Mouse (Mus musculus) MEL (cell line): ENCODE data around the gene Elf3. TPM values are rescaled to one million over a fixed set of nuclear protein-coding genes. Genes with fewer than 3 reads are reported as not detected.

Experiments used
- DNase-seq: peaks from one replicate; pipeline ENCODE4 v3.0.0; 2011; ENCODE audit warnings: low read depth, low spot score
- H3K27ac ChIP-seq: 2 replicates; pipeline ENCODE4 v1.5.1; 2012; ENCODE audit warnings: low read depth, mild to moderate bottlenecking, control low read depth, low read length, moderate library complexity; ENCODE audit not compliant: control insufficient read depth
- H3K27me3 ChIP-seq, 2 experiments: fragments of 150-350 bp in 1 of 2; sonication (generic) in 1 of 2; 2 replicates each; pipeline ENCODE4 v1.6.1; 2012; ENCODE audit warnings: low read length in 2 of 2, mild to moderate bottlenecking in 2 of 2, improper control_type of control experiment in 1 of 2, moderate library complexity in 1 of 2; ENCODE audit not compliant: insufficient read depth in 2 of 2, control insufficient read depth in 1 of 2
- H3K36me3 ChIP-seq, 2 experiments: 2 replicates each; pipeline ENCODE4 v1.6.1; 2012 to 2014; ENCODE audit warnings: low read length in 2 of 2, improper control_type of control experiment in 1 of 2, inconsistent platforms in 1 of 2, mild to moderate bottlenecking in 1 of 2; ENCODE audit not compliant: insufficient read depth in 2 of 2, control insufficient read depth in 1 of 2
- H3K4me1 ChIP-seq, 2 experiments: fragments of 150-350 bp in 1 of 2; sonication (generic) in 1 of 2; 2 replicates each; pipeline ENCODE4 v1.6.1; 2012; ENCODE audit warnings: low read length in 2 of 2, improper control_type of control experiment in 1 of 2, mild to moderate bottlenecking in 1 of 2; ENCODE audit not compliant: insufficient read depth in 2 of 2, control insufficient read depth in 1 of 2
- H3K4me3 ChIP-seq, 2 experiments: fragments of 150-350 bp in 1 of 2; sonication (generic) in 1 of 2; 2 replicates each; pipeline ENCODE4 v1.5.1; 2012; ENCODE audit warnings: low read depth in 2 of 2, low read length in 2 of 2, mild to moderate bottlenecking in 2 of 2, moderate library complexity in 2 of 2, control low read depth in 1 of 2, improper control_type of control experiment in 1 of 2; ENCODE audit not compliant: control insufficient read depth in 1 of 2, insufficient read depth in 1 of 2
- H3K79me2 ChIP-seq: 2 replicates; pipeline ENCODE4 v1.6.1; 2012; ENCODE audit warnings: mild to moderate bottlenecking, low read length, moderate library complexity; ENCODE audit not compliant: control insufficient read depth, poor library complexity, insufficient read depth
- H3K9ac ChIP-seq: 2 replicates; pipeline ENCODE4 v1.6.1; 2012; ENCODE audit warnings: low read depth, mild to moderate bottlenecking, control low read depth, low read length, moderate library complexity; ENCODE audit not compliant: control insufficient read depth, poor library complexity, severe bottlenecking
- H3K9me3 ChIP-seq: fragments of 150-350 bp; sonication (generic); replicated peaks from 2 replicates; pipeline ENCODE4 v1.6.1; 2012; ENCODE audit warnings: mild to moderate bottlenecking, low read length, improper control_type of control experiment, moderate library complexity; ENCODE audit not compliant: insufficient read depth
- CHD2 ChIP-seq: IDR thresholded peaks from 2 replicates; pipeline ENCODE4 v1.6.1; 2011; ENCODE audit warnings: low read length, improper control_type of control experiment
- E2F4 ChIP-seq: IDR thresholded peaks from 2 replicates; pipeline ENCODE4 v1.6.1; 2011; ENCODE audit warnings: low read depth, low read length, improper control_type of control experiment, borderline replicate concordance
- JUND ChIP-seq: IDR thresholded peaks from 2 replicates; pipeline ENCODE4 v1.6.1; 2011; ENCODE audit warnings: low read depth, mild to moderate bottlenecking, improper control_type of control experiment, low read length
- KAT2A ChIP-seq: conservative IDR thresholded peaks from 2 replicates; pipeline ENCODE4 v1.6.1; 2012; ENCODE audit warnings: low read depth, low read length, improper control_type of control experiment, inconsistent platforms
- MYC ChIP-seq: IDR thresholded peaks from 2 replicates; pipeline ENCODE4 v1.6.1; 2011; ENCODE audit warnings: low read depth, mild to moderate bottlenecking, low read length, improper control_type of control experiment, moderate library complexity
- NELFE ChIP-seq: IDR thresholded peaks from 2 replicates; pipeline ENCODE4 v1.6.1; 2011; ENCODE audit warnings: low read depth, low read length, improper control_type of control experiment
- POLR2A ChIP-seq, 2 experiments: IDR thresholded peaks; 2 replicates each; pipeline ENCODE4 v1.6.1; 2011 to 2012; ENCODE audit warnings: low read length in 2 of 2, mild to moderate bottlenecking in 2 of 2, control low read depth in 1 of 2, improper control_type of control experiment in 1 of 2, low read depth in 1 of 2, moderate library complexity in 1 of 2; ENCODE audit not compliant: control insufficient read depth in 1 of 2, insufficient read depth in 1 of 2, poor library complexity in 1 of 2
- SMC3 ChIP-seq: IDR thresholded peaks from 2 replicates; pipeline ENCODE4 v1.6.1; 2011; ENCODE audit warnings: low read depth, low read length, improper control_type of control experiment
- TBP ChIP-seq: IDR thresholded peaks from 2 replicates; pipeline ENCODE4 v1.8.0; 2011; ENCODE audit warnings: low read depth, low read length, improper control_type of control experiment
- UBTF ChIP-seq: IDR thresholded peaks from 2 replicates; pipeline ENCODE4 v1.6.1; 2012; ENCODE audit warnings: low read depth, mild to moderate bottlenecking, inconsistent platforms, low read length, improper control_type of control experiment, moderate library complexity, borderline replicate concordance; ENCODE audit not compliant: insufficient read depth
- USF1 ChIP-seq: IDR thresholded peaks from 2 replicates; pipeline ENCODE4 v1.6.1; 2014; ENCODE audit warnings: low read depth, mild to moderate bottlenecking, inconsistent platforms, low read length, improper control_type of control experiment, moderate library complexity
- ZKSCAN1 ChIP-seq: IDR thresholded peaks from 2 replicates; pipeline ENCODE4 v1.6.1; 2012; ENCODE audit warnings: low read depth, mild to moderate bottlenecking, inconsistent platforms, low read length, improper control_type of control experiment, moderate library complexity
- polyA plus RNA-seq, 2 experiments: library from polyadenylated mRNA; stranded (reverse) in 1 of 2; unstranded in 1 of 2; fragments of >175 nt in 1 of 2; fragments of >200 nt in 1 of 2; gene quantifications; 2 replicates each; pipeline versions ENCODE4 v1.2.1 to v1.2.4; 2012; ENCODE audit warnings: low replicate concordance in 2 of 2, low read depth in 1 of 2; ENCODE audit not compliant: insufficient read length in 2 of 2, insufficient read depth in 1 of 2, missing spikeins in 1 of 2
- total RNA-seq: library from RNA; depleted of rRNA; stranded (reverse); fragments of 300-350 nt; gene quantifications from 2 replicates; pipeline ENCODE4 v1.2.3, GENCODE M21; 2012

Gene Elf3
- total and polyA plus RNA-seq, 3 experiments = not detected

- H3K4me1 ChIP-seq = peaks cover 0 to 4% of the 10 kb centered on the region in 2 experiments; a peak in 1 of 4 replicates
- no peak overlapping the region for H3K9ac ChIP-seq
- no peak for DNase-seq
- H3K27ac ChIP-seq = no peak overlapping the region
- no peaks in the 10 kb centered on the region for H3K27me3 ChIP-seq
- H3K4me3 ChIP-seq = no peak overlapping the region
- H3K9me3 ChIP-seq = no peaks in the 10 kb centered on the region
- no peaks in the 10 kb centered on the region for H3K36me3 ChIP-seq
- H3K79me2 ChIP-seq = no peaks in the 10 kb centered on the region; the same call in 1 of the 2 replicates
- TF ChIP-seq USF1 = no peak
- TF ChIP-seq ZKSCAN1 = no peak
- TF ChIP-seq JUND = no peak
- no peak for TF ChIP-seq KAT2A
- no peak for TF ChIP-seq E2F4
These were observed 27.9 kb upstream of the Elf3 start for GRCm38 (mm10) chr1:135286311-135286710.

- TF ChIP-seq UBTF = 0 out of 2 replicates have a peak, but pooled peaks have one; percentile 77
- no peak for TF ChIP-seq MYC
- no peak for TF ChIP-seq CHD2
- peak; percentile 65 to 73; a peak in 3 of 4 replicates for TF ChIP-seq POLR2A (IDR thresholded peaks at IDR 0.05; ENCODE audit: control insufficient read depth in 1 of 2, insufficient read depth in 1 of 2, low read depth in 1 of 2, low read length in 2 of 2, poor library complexity in 1 of 2)
- TF ChIP-seq NELFE = no peak
- TF ChIP-seq SMC3 = no peak
- Histone ChIP-seq H3K4me1 (peaks cover 0 to 4% of the 10 kb centered on the region in 2 experiments; a peak in 2 of 4 replicates), H3K9ac (peak within 1 kb of the TSS; percentile 87), H3K27me3 (no peaks in the 10 kb centered on the region), H3K27ac (no peak within 1 kb of the TSS), H3K36me3 (no peaks in the 10 kb centered on the region), H3K9me3 (no peaks in the 10 kb centered on the region), H3K4me3 (peak within 1 kb of the TSS; percentile 83 to 100), H3K79me2 (no peaks in the 10 kb centered on the region; the same call in 1 of the 2 replicates)
- DNase-seq = peak; percentile 72
These were observed 25.5 kb upstream of the Elf3 start, which contains the start of gene Rnpep for GRCm38 (mm10) chr1:135283826-135284291. TSS of gene Rnpep (minus strand) at chr1:135284084.

GRCm38 (mm10) chr1:135283287-135283825, 25.0 kb upstream of the Elf3 start:
- TF ChIP-seq TBP (0 out of 2 replicates have a peak, but pooled peaks have one; percentile 12), CHD2 (no peak)
- H3K9ac ChIP-seq = peak overlapping the region; percentile 87
- H3K27ac ChIP-seq = no peak overlapping the region
- peak overlapping the region; percentile 83 to 100 for H3K4me3 ChIP-seq
- H3K9me3 ChIP-seq = no peaks in the 10 kb centered on the region
- H3K4me1 ChIP-seq = peaks cover 0 to 4% of the 10 kb centered on the region in 2 experiments; a peak in 2 of 4 replicates
- no peaks in the 10 kb centered on the region for H3K36me3 ChIP-seq
- peak; percentile 62 for DNase-seq
- no peaks in the 10 kb centered on the region for H3K27me3 ChIP-seq
- H3K79me2 ChIP-seq = no peaks in the 10 kb centered on the region; the same call in 1 of the 2 replicates
